Mouse (Mus musculus) kidney, adult 2 months (tissue): ENCODE measurements around the gene Ptprd. TPM values are rescaled to one million over a fixed set of nuclear protein-coding genes. Genes with fewer than 3 reads are reported as not detected.

Experiments used
- DNase-seq: peaks from one replicate; pipeline ENCODE4 v3.0.0; 2021
- H3K27ac ChIP-seq: fragments of 200-500 bp; 2 replicates; pipeline ENCODE4 v1.5.1; 2012; ENCODE audit warnings: low read depth, low read length, control low read depth, inconsistent platforms; ENCODE audit not compliant: insufficient read depth
- H3K27me3 ChIP-seq: fragments of 200-500 bp; replicated peaks from 2 replicates; pipeline ENCODE4 v1.6.1; 2012; ENCODE audit warnings: mild to moderate bottlenecking, moderate library complexity, low read length, inconsistent platforms; ENCODE audit not compliant: control insufficient read depth, insufficient read depth
- H3K36me3 ChIP-seq: fragments of 200-500 bp; 2 replicates; pipeline ENCODE4 v1.6.1; 2012; ENCODE audit warnings: mild to moderate bottlenecking, moderate library complexity, low read length, inconsistent platforms; ENCODE audit not compliant: control insufficient read depth, insufficient read depth
- H3K4me1 ChIP-seq: fragments of 200-500 bp; 2 replicates; pipeline ENCODE4 v1.6.1; 2011; ENCODE audit warnings: low read length; ENCODE audit not compliant: control insufficient read depth, insufficient read depth
- H3K4me3 ChIP-seq: fragments of 200-500 bp; 2 replicates; pipeline ENCODE4 v1.5.1; 2011; ENCODE audit warnings: mild to moderate bottlenecking, low read depth, low read length, control low read depth; ENCODE audit not compliant: insufficient read depth
- CTCF ChIP-seq: fragments of 200-500 bp; conservative IDR thresholded peaks from 2 replicates; pipeline ENCODE4 v1.5.1; 2011; ENCODE audit warnings: low read depth, mild to moderate bottlenecking, control low read depth, low read length, moderate library complexity, mixed read lengths; ENCODE audit not compliant: insufficient read depth, insufficient read length
- POLR2A ChIP-seq: fragments of 200-500 bp; IDR thresholded peaks from one replicate; pipeline ENCODE4 v1.6.1; 2011; ENCODE audit warnings: low read depth, low read length, control low read depth
- WGBS: fragments of 180-500 bp; shearing (Covaris S2); methylation state at CpG from one replicate; pipeline ENCODE4 v1.1.7; 2018; 5-methylcytosine and 5-hydroxymethylcytosine counted together
- polyA plus RNA-seq: library from polyadenylated mRNA; depleted of rRNA; stranded (reverse); fragments of >200 nt; gene quantifications from 2 replicates; pipeline ENCODE4 v1.2.3, GENCODE M21; 2012

Gene Ptprd
- polyA plus RNA-seq, 1 experiment, result 30.0 TPM

GRCm38 (mm10) chr4:75894871-75895270, 2316.9 kb downstream of the Ptprd start:
- TF ChIP-seq CTCF, result no peak
- no peak for TF ChIP-seq POLR2A
- H3K36me3 ChIP-seq, result no peaks in the 10 kb centered on the region
- H3K27me3 ChIP-seq, result no peaks in the 10 kb centered on the region
- no peak for DNase-seq
- H3K4me1 ChIP-seq, result no peaks in the 10 kb centered on the region
- H3K27ac ChIP-seq, result no peak overlapping the region
- WGBS, result 50% methylated on average over 4 of the region's 4 CpGs
- no peak overlapping the region for H3K4me3 ChIP-seq
